Mouse (Mus musculus) CH12F3 (cell line): Measurements from ENCODE around the gene Vav2.

Experiments
- in situ Hi-C: fragments of 300-500 bp; cut with MboI; formaldehyde crosslinking; loops from 2 replicates; pipeline ENCODE4 v1.14.3; 2020; ENCODE audit warnings: low sequenced_read_pairs

Gene Vav2

GRCm38 (mm10) chr2:27215537-27215936 lies 211.3 kb downstream of the Vav2 start:
- in situ Hi-C loops, result no loop called here
